Mouse (Mus musculus): Measurements from ENCODE around the gene Mark3.
A peak's percentile ranks its signal among the peaks of the same experiment; 100 is the strongest.

Gene Mark3

GRCm38 (mm10) chr12:111675797-111676580 is 101.7 kb downstream of the Mark3 start:
- no peak for DNase-seq (ENCODE audit: low read depth)

GRCm38 (mm10) chr12:111677421-111677820 is 103.1 kb downstream of the Mark3 start:
- DNase-seq (ENCODE audit: low read depth): no peak

GRCm38 (mm10) chr12:111677882-111678669 is 103.8 kb downstream of the Mark3 start, which contains the start of gene Trmt61a:
Trmt61a (plus strand) TSS chr12:111678105.
- DNase-seq (ENCODE audit: low read depth): peak; percentile 91

GRCm38 (mm10) chr12:111678670-111678933 is 104.3 kb downstream of the Mark3 start:
- DNase-seq (ENCODE audit: low read depth): no peak

- DNase-seq (ENCODE audit: low read depth): no peak
Observed at GRCm38 (mm10) chr12:111678997-111679396, 104.7 kb downstream of the Mark3 start.

- DNase-seq (ENCODE audit: low read depth): no peak
Observed at GRCm38 (mm10) chr12:111680661-111681060, 106.3 kb downstream of the Mark3 start.

GRCm38 (mm10) chr12:111681305-111681704 is 107.0 kb downstream of the Mark3 start:
- DNase-seq (ENCODE audit: low read depth): no peak

- no peak for DNase-seq (ENCODE audit: low read depth)
Observed at GRCm38 (mm10) chr12:111682003-111682402, 107.7 kb downstream of the Mark3 start.

GRCm38 (mm10) chr12:111682806-111683205 is 108.5 kb downstream of the Mark3 start:
- DNase-seq (ENCODE audit: low read depth): no peak

- no peak for DNase-seq (ENCODE audit: low read depth)
Observed at GRCm38 (mm10) chr12:111686390-111686789, 112.1 kb downstream of the Mark3 start.

GRCm38 (mm10) chr12:111687350-111688068 is 113.2 kb downstream of the Mark3 start:
- no peak for DNase-seq (ENCODE audit: low read depth)

- DNase-seq (ENCODE audit: low read depth): no peak
Observed at GRCm38 (mm10) chr12:111688069-111688428, 113.7 kb downstream of the Mark3 start.

- no peak for DNase-seq (ENCODE audit: low read depth)
Observed at GRCm38 (mm10) chr12:111689426-111689825, 115.1 kb downstream of the Mark3 start.

GRCm38 (mm10) chr12:111691346-111691872 is 117.1 kb downstream of the Mark3 start:
- no peak for DNase-seq (ENCODE audit: low read depth)

- DNase-seq (ENCODE audit: low read depth): no peak
Observed at GRCm38 (mm10) chr12:111692899-111693298, 118.6 kb downstream of the Mark3 start.

GRCm38 (mm10) chr12:111693341-111694270 is 119.3 kb downstream of the Mark3 start:
- no peak for DNase-seq (ENCODE audit: low read depth)

GRCm38 (mm10) chr12:111694271-111694781 is 120.0 kb downstream of the Mark3 start:
- no peak for DNase-seq (ENCODE audit: low read depth)

- no peak for DNase-seq (ENCODE audit: low read depth)
Observed at GRCm38 (mm10) chr12:111694880-111695804, 120.8 kb downstream of the Mark3 start.

- DNase-seq (ENCODE audit: low read depth): peak; percentile 71
Observed at GRCm38 (mm10) chr12:111696239-111696638, 121.9 kb downstream of the Mark3 start.

GRCm38 (mm10) chr12:111697708-111698107 is 123.4 kb downstream of the Mark3 start:
- DNase-seq (ENCODE audit: low read depth): no peak
